Mouse (Mus musculus) ES-Bruce4 (cell line): Measurements from ENCODE around the gene Lrit2.

Source experiments
- CTCF ChIP-seq: IDR thresholded peaks from one replicate; pipeline ENCODE4 v1.8.1; 2011; ENCODE audit warnings: low read depth, low read length
- EP300 ChIP-seq: IDR thresholded peaks from 2 replicates; pipeline ENCODE4 v1.6.1; 2011; ENCODE audit warnings: low read depth, low read length; ENCODE audit not compliant: insufficient read depth

DNA sequence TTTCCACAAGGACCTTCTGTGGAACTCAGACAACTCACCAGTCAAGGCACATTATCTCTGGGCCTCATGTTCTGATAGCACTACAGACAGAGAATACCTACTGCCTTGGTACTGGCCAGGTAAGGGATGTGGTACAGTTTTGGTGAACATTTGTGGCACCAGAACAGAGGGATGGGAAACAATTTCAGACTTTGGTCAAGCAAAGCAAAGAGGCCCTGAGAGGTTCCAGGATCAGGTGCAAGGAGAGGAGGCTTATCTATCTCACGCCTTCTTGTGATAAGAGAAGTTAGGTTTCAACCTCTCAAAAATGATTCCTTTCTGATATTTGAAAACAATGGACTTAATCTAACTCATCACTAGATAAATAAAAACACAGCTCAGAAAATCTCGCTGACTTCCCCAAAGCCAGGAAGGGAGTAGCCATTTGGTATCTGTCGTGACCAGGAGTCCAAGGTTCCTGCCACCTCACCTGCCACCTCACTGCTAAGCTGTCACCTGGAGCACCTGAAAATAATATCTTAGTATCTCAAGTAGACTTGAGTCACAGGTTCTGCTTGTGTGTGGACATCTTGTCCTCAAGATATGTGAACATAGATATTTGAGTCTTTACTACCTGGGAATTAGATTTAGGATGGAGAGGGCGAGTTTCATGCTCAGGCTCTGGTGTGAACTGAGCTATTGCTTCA, 40.3 kb upstream of the Lrit2 start:
- TF ChIP-seq CTCF (no peak), EP300 (no peak)
